Mouse (Mus musculus): ENCODE measurements around the gene Ace. TPM values are rescaled to one million over a fixed set of nuclear protein-coding genes. Genes with fewer than 3 reads are reported as not detected.

The Ace gene
- polyA plus RNA-seq, 1 experiment from 2014 or later: 0.26 TPM

GRCm38 (mm10) chr11:105931380-105931779 is 36.4 kb upstream of the Ace start:
- H3K27ac ChIP-seq (ENCODE audit: low read depth, low read length): no peak overlapping the region
- WGBS: 77% methylated on average over 3 of the region's 3 CpGs
- no peaks in the 10 kb centered on the region; the same call in 1 of the 2 replicates for H3K27me3 ChIP-seq (replicated peaks; ENCODE audit: control insufficient read depth, insufficient read depth, low read length)
- no peak for DNase-seq (ENCODE audit: low spot score)
- no peaks in the 10 kb centered on the region for H3K4me1 ChIP-seq (replicated peaks; ENCODE audit: control insufficient read depth, insufficient read depth, low read length)
- no peaks in the 10 kb centered on the region for H3K9me3 ChIP-seq (ENCODE audit: control insufficient read depth, low read length)
- H3K9ac ChIP-seq (ENCODE audit: low read depth, low read length): no peak overlapping the region
- H3K36me3 ChIP-seq (ENCODE audit: control insufficient read depth, insufficient read depth, low read length): no peaks in the 10 kb centered on the region
- no peak for ATAC-seq (replicated peaks; ENCODE audit: low FRiP score)
- no peak overlapping the region for H3K4me3 ChIP-seq (ENCODE audit: low read depth, low read length)
- no peak overlapping the region for H3K4me2 ChIP-seq

DNA sequence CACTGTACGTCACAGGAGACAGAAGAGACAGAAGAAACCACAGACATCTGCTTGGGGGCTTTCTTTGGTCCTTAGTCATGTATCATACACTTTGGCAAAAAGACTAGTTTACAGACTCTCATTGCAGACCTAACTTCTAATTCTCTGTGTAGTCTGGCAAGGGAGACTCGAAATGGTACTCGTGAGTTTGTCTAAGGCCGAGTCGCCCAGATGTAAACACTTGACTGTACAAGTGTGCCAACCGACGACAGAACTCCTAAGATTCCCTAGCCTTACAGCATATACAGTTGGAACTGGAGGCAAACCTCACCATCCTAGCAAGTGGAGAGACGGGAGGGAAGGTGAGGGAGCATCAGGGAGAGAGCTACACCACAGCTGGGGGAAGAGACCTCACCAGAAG is 34.0 kb upstream of the Ace start:
- no peak overlapping the region for H3K27ac ChIP-seq (ENCODE audit: low read depth, low read length)
- H3K4me1 ChIP-seq (replicated peaks; ENCODE audit: control insufficient read depth, insufficient read depth, low read length): no peaks in the 10 kb centered on the region
- ATAC-seq (replicated peaks; ENCODE audit: low FRiP score) (no peak), DNase-seq (ENCODE audit: low spot score) (no peak)
- H3K9me3 ChIP-seq (ENCODE audit: control insufficient read depth, low read length): no peaks in the 10 kb centered on the region
- H3K4me2 ChIP-seq: no peak overlapping the region
- 83% methylated on average over 8 of the region's 8 CpGs for WGBS
- no peaks in the 10 kb centered on the region for H3K36me3 ChIP-seq (ENCODE audit: control insufficient read depth, insufficient read depth, low read length)
- H3K27me3 ChIP-seq (replicated peaks; ENCODE audit: control insufficient read depth, insufficient read depth, low read length): no peaks in the 10 kb centered on the region; the same call in none of the 2 replicates
- H3K9ac ChIP-seq (ENCODE audit: low read depth, low read length): no peak overlapping the region
- H3K4me3 ChIP-seq (ENCODE audit: low read depth, low read length): no peak overlapping the region

DNA sequence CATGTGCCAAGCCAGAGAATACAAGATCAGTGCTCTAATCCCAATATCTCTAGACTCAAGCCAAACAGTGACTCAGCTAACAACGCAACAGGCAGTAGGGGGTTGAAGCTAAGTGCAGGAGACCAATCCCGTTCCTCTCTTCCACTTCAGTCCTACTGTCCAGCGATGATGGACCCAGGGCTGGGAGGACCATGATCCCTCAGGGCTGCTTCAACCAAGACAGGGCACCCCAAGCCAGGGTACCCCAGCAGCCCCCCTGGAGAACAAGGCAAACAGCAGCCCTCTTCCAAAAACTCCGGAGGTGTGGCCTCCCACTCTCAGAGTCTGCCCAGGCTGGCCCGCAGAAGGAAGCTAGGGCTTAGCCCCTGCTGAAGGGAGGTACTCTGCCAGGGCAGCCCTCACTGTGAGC is 33.4 kb upstream of the Ace start:
- no peaks in the 10 kb centered on the region for H3K4me1 ChIP-seq (replicated peaks; ENCODE audit: control insufficient read depth, insufficient read depth, low read length)
- no peaks in the 10 kb centered on the region; the same call in none of the 2 replicates for H3K27me3 ChIP-seq (replicated peaks; ENCODE audit: control insufficient read depth, insufficient read depth, low read length)
- no peak for ATAC-seq (replicated peaks; ENCODE audit: low FRiP score)
- H3K9ac ChIP-seq (ENCODE audit: low read depth, low read length): no peak overlapping the region
- no peaks in the 10 kb centered on the region for H3K36me3 ChIP-seq (ENCODE audit: control insufficient read depth, insufficient read depth, low read length)
- H3K4me2 ChIP-seq: no peak overlapping the region
- no peak overlapping the region for H3K27ac ChIP-seq (ENCODE audit: low read depth, low read length)
- WGBS: 53% methylated on average over 5 of the region's 5 CpGs
- no peaks in the 10 kb centered on the region for H3K9me3 ChIP-seq (ENCODE audit: control insufficient read depth, low read length)
- no peak overlapping the region for H3K4me3 ChIP-seq (ENCODE audit: low read depth, low read length)
- no peak for DNase-seq (ENCODE audit: low spot score)

- no peaks in the 10 kb centered on the region; the same call in none of the 2 replicates for H3K27me3 ChIP-seq (replicated peaks; ENCODE audit: control insufficient read depth, insufficient read depth, low read length)
- no peaks in the 10 kb centered on the region for H3K36me3 ChIP-seq (ENCODE audit: control insufficient read depth, insufficient read depth, low read length)
- no peak overlapping the region for H3K9ac ChIP-seq (ENCODE audit: low read depth, low read length)
- no peak overlapping the region for H3K27ac ChIP-seq (ENCODE audit: low read depth, low read length)
- no peak overlapping the region for H3K4me2 ChIP-seq
- DNase-seq (ENCODE audit: low spot score): no peak
- no peak for ATAC-seq (replicated peaks; ENCODE audit: low FRiP score)
- WGBS: 59% methylated on average over 6 of the region's 6 CpGs
- H3K4me3 ChIP-seq (ENCODE audit: low read depth, low read length): no peak overlapping the region
- no peaks in the 10 kb centered on the region for H3K4me1 ChIP-seq (replicated peaks; ENCODE audit: control insufficient read depth, insufficient read depth, low read length)
- no peaks in the 10 kb centered on the region for H3K9me3 ChIP-seq (ENCODE audit: control insufficient read depth, low read length)
These were observed 32.9 kb upstream of the Ace start for GRCm38 (mm10) chr11:105934816-105935215.

DNA sequence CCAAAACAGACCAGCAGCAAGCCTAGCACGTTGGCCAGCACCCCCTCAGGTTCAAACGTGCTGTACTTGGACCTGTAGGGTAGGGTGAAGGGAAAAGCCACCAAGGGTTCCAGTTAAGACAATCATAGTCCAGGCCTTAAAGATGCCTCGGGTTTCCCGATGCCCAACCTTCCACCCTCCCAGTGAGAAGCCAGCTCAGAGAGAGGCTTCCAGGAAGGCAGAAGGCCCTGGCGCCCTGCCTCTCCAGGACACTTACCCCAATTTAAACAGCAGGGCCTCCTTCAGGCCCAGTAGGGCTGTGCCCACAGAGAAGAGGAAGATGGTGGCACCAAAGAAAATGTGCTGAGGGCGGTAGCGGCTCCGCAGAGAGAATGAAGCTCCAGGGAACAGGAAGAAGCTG is 32.2 kb upstream of the Ace start:
- no peaks in the 10 kb centered on the region; the same call in none of the 2 replicates for H3K27me3 ChIP-seq (replicated peaks; ENCODE audit: control insufficient read depth, insufficient read depth, low read length)
- H3K9me3 ChIP-seq (ENCODE audit: control insufficient read depth, low read length): no peaks in the 10 kb centered on the region
- ATAC-seq (replicated peaks; ENCODE audit: low FRiP score) (no peak), DNase-seq (ENCODE audit: low spot score) (no peak)
- WGBS: 81% methylated on average over 8 of the region's 8 CpGs
- H3K4me1 ChIP-seq (replicated peaks; ENCODE audit: control insufficient read depth, insufficient read depth, low read length): no peaks in the 10 kb centered on the region
- H3K4me2 ChIP-seq: no peak overlapping the region
- no peak overlapping the region for H3K27ac ChIP-seq (ENCODE audit: low read depth, low read length)
- no peak overlapping the region for H3K4me3 ChIP-seq (ENCODE audit: low read depth, low read length)
- H3K9ac ChIP-seq (ENCODE audit: low read depth, low read length): no peak overlapping the region
- H3K36me3 ChIP-seq (ENCODE audit: control insufficient read depth, insufficient read depth, low read length): no peaks in the 10 kb centered on the region

DNA sequence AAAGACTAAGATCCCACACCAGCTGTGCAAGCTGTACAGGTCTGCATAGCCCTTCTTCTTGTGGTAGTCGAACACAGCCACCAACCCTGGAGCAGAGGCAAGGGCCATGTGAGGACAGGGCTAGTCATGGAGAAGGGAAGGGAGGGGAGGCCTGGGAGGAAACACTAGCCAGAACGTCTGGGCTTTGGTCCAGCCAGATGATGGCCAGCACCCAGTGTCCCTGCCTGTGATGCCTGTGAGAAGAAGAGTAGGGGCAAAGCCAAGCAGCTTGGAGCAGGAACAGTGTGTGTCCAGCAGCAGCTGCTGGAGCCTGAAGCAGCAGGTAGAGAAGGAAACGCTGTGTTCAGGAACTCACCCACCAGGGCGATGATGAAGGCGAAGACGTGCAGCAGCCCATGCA is 31.5 kb upstream of the Ace start:
- H3K27ac ChIP-seq (ENCODE audit: low read depth, low read length): no peak overlapping the region
- H3K9ac ChIP-seq (ENCODE audit: low read depth, low read length): no peak overlapping the region
- H3K4me2 ChIP-seq: no peak overlapping the region
- no peaks in the 10 kb centered on the region for H3K36me3 ChIP-seq (ENCODE audit: control insufficient read depth, insufficient read depth, low read length)
- H3K4me1 ChIP-seq (replicated peaks; ENCODE audit: control insufficient read depth, insufficient read depth, low read length): no peaks in the 10 kb centered on the region
- peaks cover under 1% of the 10 kb centered on the region for H3K27me3 ChIP-seq (replicated peaks; ENCODE audit: control insufficient read depth, insufficient read depth, low read length)
- DNase-seq (ENCODE audit: low spot score): no peak
- ATAC-seq (replicated peaks; ENCODE audit: low FRiP score): no peak
- H3K4me3 ChIP-seq (ENCODE audit: low read depth, low read length): no peak overlapping the region
- H3K9me3 ChIP-seq (ENCODE audit: control insufficient read depth, low read length): no peaks in the 10 kb centered on the region
- 84% methylated on average over 6 of the region's 6 CpGs for WGBS

- no peak overlapping the region for H3K9ac ChIP-seq (ENCODE audit: low read depth, low read length)
- peaks cover 5% of the 10 kb centered on the region for H3K27me3 ChIP-seq (replicated peaks; ENCODE audit: control insufficient read depth, insufficient read depth, low read length)
- H3K4me2 ChIP-seq: no peak overlapping the region
- no peak overlapping the region for H3K27ac ChIP-seq (ENCODE audit: low read depth, low read length)
- DNase-seq (ENCODE audit: low spot score): no peak
- no peaks in the 10 kb centered on the region for H3K4me1 ChIP-seq (replicated peaks; ENCODE audit: control insufficient read depth, insufficient read depth, low read length)
- no peak overlapping the region for H3K4me3 ChIP-seq (ENCODE audit: low read depth, low read length)
- 87% methylated on average over 3 of the region's 3 CpGs for WGBS
- no peaks in the 10 kb centered on the region for H3K9me3 ChIP-seq (ENCODE audit: control insufficient read depth, low read length)
- no peak for ATAC-seq (replicated peaks; ENCODE audit: low FRiP score)
- no peaks in the 10 kb centered on the region for H3K36me3 ChIP-seq (ENCODE audit: control insufficient read depth, insufficient read depth, low read length)
These were observed 30.8 kb upstream of the Ace start for GRCm38 (mm10) chr11:105936974-105937373.

DNA sequence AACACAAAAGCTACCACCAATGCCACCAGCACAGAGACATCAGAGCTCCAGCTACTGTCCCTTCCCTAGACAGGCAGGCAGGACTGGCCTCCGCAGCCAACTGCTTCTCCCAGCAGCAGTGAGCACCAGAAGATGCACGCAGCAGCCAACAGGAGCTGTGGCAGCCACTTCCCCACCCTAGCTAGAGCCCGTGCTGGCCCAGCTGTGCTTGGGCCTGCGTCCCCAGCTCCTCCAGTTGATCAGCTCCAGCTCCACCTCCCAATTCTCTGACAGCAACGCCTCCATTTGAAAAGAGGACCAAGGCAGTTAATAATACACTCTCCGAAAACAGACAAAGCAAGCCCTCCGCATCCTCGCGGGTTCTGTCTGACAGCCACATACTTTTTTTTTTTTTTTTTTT is 29.0 kb upstream of the Ace start:
- Histone ChIP-seq H3K36me3 (ENCODE audit: control insufficient read depth, insufficient read depth, low read length) (no peaks in the 10 kb centered on the region), H3K9ac (ENCODE audit: low read depth, low read length) (no peak overlapping the region), H3K4me2 (no peak overlapping the region), H3K4me1 (replicated peaks; ENCODE audit: control insufficient read depth, insufficient read depth, low read length) (peaks cover 5% of the 10 kb centered on the region; the same call in 1 of the 2 replicates), H3K9me3 (ENCODE audit: control insufficient read depth, low read length) (no peaks in the 10 kb centered on the region), H3K27ac (ENCODE audit: low read depth, low read length) (no peak overlapping the region), H3K27me3 (replicated peaks; ENCODE audit: control insufficient read depth, insufficient read depth, low read length) (peaks cover 20% of the 10 kb centered on the region), H3K4me3 (ENCODE audit: low read depth, low read length) (no peak overlapping the region)
- DNase-seq (ENCODE audit: low spot score) (no peak), ATAC-seq (replicated peaks; ENCODE audit: low FRiP score) (no peak)
- WGBS: 62% methylated on average over 9 of the region's 9 CpGs

DNA sequence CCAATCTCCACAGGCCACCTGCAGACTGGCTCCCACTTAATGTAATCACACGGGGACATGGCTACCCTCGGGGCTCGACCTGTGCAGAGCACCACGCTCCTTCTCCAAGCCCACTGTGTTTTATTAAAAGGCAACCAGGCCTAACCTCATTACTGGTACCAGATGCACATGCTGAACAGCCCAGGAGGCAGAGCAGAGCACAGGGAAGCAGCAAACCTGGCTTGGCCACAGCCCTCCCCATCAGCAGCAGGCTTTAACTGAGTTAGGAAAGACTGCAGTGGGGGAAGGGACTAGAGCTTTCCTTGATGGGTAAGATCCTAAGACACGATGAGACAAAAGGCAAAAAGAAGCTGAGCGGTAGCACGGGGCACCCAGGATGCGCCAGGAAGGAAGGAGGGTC is 25.8 kb upstream of the Ace start:
- no peak for DNase-seq (ENCODE audit: low spot score)
- ATAC-seq (replicated peaks; ENCODE audit: low FRiP score): no peak
- H3K4me1 ChIP-seq (replicated peaks; ENCODE audit: control insufficient read depth, insufficient read depth, low read length): peaks cover 19% of the 10 kb centered on the region
- no peak overlapping the region for H3K4me3 ChIP-seq (ENCODE audit: low read depth, low read length)
- 65% methylated on average over 8 of the region's 8 CpGs for WGBS
- no peak overlapping the region for H3K4me2 ChIP-seq
- H3K27ac ChIP-seq (ENCODE audit: low read depth, low read length): no peak overlapping the region
- no peaks in the 10 kb centered on the region for H3K36me3 ChIP-seq (ENCODE audit: control insufficient read depth, insufficient read depth, low read length)
- H3K27me3 ChIP-seq (replicated peaks; ENCODE audit: control insufficient read depth, insufficient read depth, low read length): peaks cover 24% of the 10 kb centered on the region
- H3K9ac ChIP-seq (ENCODE audit: low read depth, low read length): no peak overlapping the region
- no peaks in the 10 kb centered on the region for H3K9me3 ChIP-seq (ENCODE audit: control insufficient read depth, low read length)

Measured in liver, embryonic 11.5 days (tissue).